Mouse (Mus musculus) spleen, adult 2 months (tissue): Measurements from ENCODE around the gene Ctla4.

Source experiments
- CTCF ChIP-seq: fragments of 200-500 bp; IDR thresholded peaks from 2 replicates; pipeline ENCODE4 v1.5.1; 2011; ENCODE audit warnings: mild to moderate bottlenecking, inconsistent platforms; ENCODE audit not compliant: insufficient read depth, insufficient read length, insufficient replicate concordance; ENCODE audit errors: extremely low read depth
- POLR2A ChIP-seq: fragments of 200-500 bp; IDR thresholded peaks from 2 replicates; pipeline ENCODE4 v1.6.1; 2011; ENCODE audit warnings: low read depth, low read length, inconsistent platforms

DNA sequence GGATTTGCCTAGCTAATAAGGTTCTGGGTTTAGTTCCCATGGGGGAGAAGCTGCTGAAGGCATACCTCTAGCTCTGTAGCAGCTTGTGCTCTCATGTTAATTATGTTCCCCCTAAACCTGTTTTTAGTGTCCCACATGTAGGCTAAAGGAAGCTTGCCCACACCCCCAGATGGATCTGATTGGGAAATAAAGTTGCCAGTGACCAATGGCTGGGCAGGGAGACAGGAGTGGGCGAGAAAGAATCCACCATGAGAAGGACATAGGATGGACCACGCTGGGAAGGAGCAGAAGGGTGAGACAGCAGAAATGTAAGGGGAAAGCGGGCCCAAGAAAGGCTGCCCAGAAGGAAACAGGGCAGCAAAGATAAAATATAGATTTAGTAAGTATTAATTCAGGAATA lies 23.1 kb upstream of the Ctla4 start:
- no peak for TF ChIP-seq CTCF
- no peak for TF ChIP-seq POLR2A
